Mouse (Mus musculus) testis, adult 2 months (tissue): ENCODE measurements at regions not wholly inside any gene's neighbourhood (a gene's known extent, or its start where the extent isn't known, plus 50 kb on each side); places are given as distances from the start of the nearest gene placed in this dataset.

Experiments
- H3K27ac ChIP-seq: fragments of 200-500 bp; 2 replicates; pipeline ENCODE4 v1.5.1; 2012; ENCODE audit warnings: low read depth, low read length; ENCODE audit not compliant: control insufficient read depth, insufficient read depth
- H3K27me3 ChIP-seq: fragments of 200-500 bp; 2 replicates; pipeline ENCODE4 v1.6.1; 2012; ENCODE audit warnings: mild to moderate bottlenecking, low read length, moderate library complexity; ENCODE audit not compliant: control insufficient read depth, insufficient read depth
- H3K36me3 ChIP-seq: fragments of 200-500 bp; 2 replicates; pipeline ENCODE4 v1.6.1; 2012; ENCODE audit warnings: mild to moderate bottlenecking, low read length; ENCODE audit not compliant: control insufficient read depth, insufficient read depth
- H3K4me1 ChIP-seq: fragments of 200-500 bp; 2 replicates; pipeline ENCODE4 v1.6.1; 2012; ENCODE audit warnings: low read length; ENCODE audit not compliant: control insufficient read depth, insufficient read depth
- H3K4me3 ChIP-seq: fragments of 200-500 bp; 2 replicates; pipeline ENCODE4 v1.5.1; 2012; ENCODE audit warnings: low read depth, mild to moderate bottlenecking, low read length, moderate library complexity, mixed read lengths; ENCODE audit not compliant: control insufficient read depth
- CTCF ChIP-seq: fragments of 200-500 bp; IDR thresholded peaks from 2 replicates; pipeline ENCODE4 v1.5.1; 2012; ENCODE audit warnings: low read depth, mild to moderate bottlenecking, inconsistent platforms, low read length, moderate library complexity; ENCODE audit not compliant: control insufficient read depth, insufficient read depth, insufficient replicate concordance
- POLR2A ChIP-seq: fragments of 200-500 bp; IDR thresholded peaks from 2 replicates; pipeline ENCODE4 v1.6.1; 2012; ENCODE audit warnings: low read depth, mild to moderate bottlenecking, inconsistent platforms, low read length, moderate library complexity; ENCODE audit not compliant: control insufficient read depth

- Histone ChIP-seq H3K36me3 (no peaks in the 10 kb centered on the region), H3K27ac (no peak overlapping the region), H3K27me3 (no peaks in the 10 kb centered on the region), H3K4me3 (no peak overlapping the region), H3K4me1 (no peaks in the 10 kb centered on the region)
- TF ChIP-seq CTCF: no peak
- TF ChIP-seq POLR2A: no peak
Measured at GRCm38 (mm10) chr11:17871920-17872319, 81.8 kb downstream of the Etaa1 start.

- Histone ChIP-seq H3K36me3 (no peaks in the 10 kb centered on the region), H3K4me1 (no peaks in the 10 kb centered on the region), H3K4me3 (no peak overlapping the region), H3K27ac (no peak overlapping the region), H3K27me3 (no peaks in the 10 kb centered on the region)
- TF ChIP-seq POLR2A: no peak
- no peak for TF ChIP-seq CTCF
Measured at GRCm38 (mm10) chr11:17883276-17883675, 70.4 kb downstream of the Etaa1 start.
